Mouse (Mus musculus) layer of hippocampus, adult 2 months (tissue): ENCODE data around the gene Atp2a1. TPM values are rescaled to one million over a fixed set of nuclear protein-coding genes. Genes with fewer than 3 reads are reported as not detected.

ENCODE experiments used
- DNase-seq, 2 experiments: peaks; one replicate each; pipeline ENCODE4 v3.0.0; 2022; ENCODE audit warnings: low spot score in 2 of 2
- H3K27ac ChIP-seq: fragments of 200-600 bp; 2 replicates; pipeline ENCODE4 v1.8.1; 2022
- H3K4me3 ChIP-seq: fragments of 200-600 bp; 2 replicates; pipeline ENCODE4 v1.8.1; 2022; ENCODE audit warnings: mild to moderate bottlenecking
- CTCF ChIP-seq: fragments of 200-600 bp; conservative IDR thresholded peaks from 2 replicates; pipeline ENCODE4 v1.8.1; 2022; ENCODE audit warnings: antibody characterized with exemption, mild to moderate bottlenecking, moderate library complexity
- long read RNA-seq, 2 experiments: library from polyadenylated mRNA; stranded (forward); transcript quantifications; one replicate each; pipeline ENCODE4 v2.0.0; 2021; ENCODE audit warnings: borderline mapping rate in 2 of 2
- total RNA-seq, 2 experiments: library from RNA; stranded (reverse); gene quantifications; 2 replicates each; pipeline ENCODE4 v1.2.3; 2021

Atp2a1 gene
- under 1 TPM; 0.81 to 0.84 TPM for total RNA-seq
- long read RNA-seq, experiment 1, partial matches to known transcripts: 0 of 2 reads
- long read RNA-seq, experiment 1, other reads (novel, unspliced or antisense): 2 of 2 reads
- long read RNA-seq, experiment 2, partial matches to known transcripts: 0 of 3 reads
- long read RNA-seq, experiment 2, other reads (novel, unspliced or antisense): 3 of 3 reads

DNA sequence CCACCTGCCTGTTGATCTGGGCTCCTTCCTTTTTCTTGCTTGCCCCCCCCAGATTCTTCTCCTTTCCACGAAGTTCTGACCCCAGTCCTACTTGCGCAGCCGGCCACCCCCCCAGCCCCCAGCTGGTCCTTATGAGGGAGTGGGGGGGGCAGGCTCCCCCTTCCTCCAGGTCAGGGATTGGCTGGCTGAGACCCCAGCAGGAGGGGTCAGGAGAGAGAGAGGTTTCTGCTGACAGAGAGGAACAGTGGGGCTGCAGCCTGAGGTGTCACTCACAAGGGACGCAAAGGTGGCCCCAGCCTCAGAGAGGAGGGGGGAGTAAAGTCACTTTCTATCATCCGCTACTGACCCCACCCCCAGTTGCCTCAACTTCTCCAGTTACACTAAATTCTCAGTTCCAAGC is at the start of gene Atp2a1:
Gene Atp2a1 (minus strand): TSS at position 105 of the 400 bp plus-strand sequence.
- no peak for TF ChIP-seq CTCF
- no peak within 1 kb of the TSS for H3K4me3 ChIP-seq
- H3K27ac ChIP-seq: no peak within 1 kb of the TSS

DNA sequence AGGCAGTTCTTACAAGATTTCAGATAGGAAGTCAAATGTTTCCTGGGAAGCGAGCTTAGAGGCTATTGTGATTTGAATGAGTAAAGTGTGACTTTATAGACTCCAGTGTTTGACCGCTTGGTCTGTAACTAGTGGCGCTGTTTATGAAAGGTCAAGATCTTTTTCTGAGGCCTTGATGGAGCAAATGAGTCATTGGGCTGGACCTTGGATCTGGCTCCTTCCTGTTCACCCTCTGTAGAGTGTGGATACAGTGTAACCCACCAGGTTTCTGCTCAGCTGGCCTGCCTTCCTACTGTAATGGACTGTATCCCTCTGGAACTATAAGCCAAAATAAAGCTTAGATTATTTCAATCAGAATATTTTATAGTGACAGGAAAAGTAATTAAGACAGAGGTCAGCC is 48.4 kb upstream of the Atp2a1 start:
- H3K27ac ChIP-seq: no peak overlapping the region

More for the DNA sequence above, at the start of gene Atp2a1:
- no peak for DNase-seq

GRCm38 (mm10) chr7:126507126-126507778 is 44.3 kb upstream of the Atp2a1 start:
- DNase-seq: no peak
- Histone ChIP-seq H3K27ac (no peak overlapping the region), H3K4me3 (no peak overlapping the region)
- TF ChIP-seq CTCF: no peak

More for the DNA sequence above, 48.4 kb upstream of the Atp2a1 start:
- DNase-seq: no peak
- no peak overlapping the region for H3K4me3 ChIP-seq
- no peak for TF ChIP-seq CTCF

GRCm38 (mm10) chr7:126504913-126505312 is 42.0 kb upstream of the Atp2a1 start:
- DNase-seq: no peak
- Histone ChIP-seq H3K27ac (no peak overlapping the region), H3K4me3 (no peak overlapping the region)
- no peak for TF ChIP-seq CTCF

DNA sequence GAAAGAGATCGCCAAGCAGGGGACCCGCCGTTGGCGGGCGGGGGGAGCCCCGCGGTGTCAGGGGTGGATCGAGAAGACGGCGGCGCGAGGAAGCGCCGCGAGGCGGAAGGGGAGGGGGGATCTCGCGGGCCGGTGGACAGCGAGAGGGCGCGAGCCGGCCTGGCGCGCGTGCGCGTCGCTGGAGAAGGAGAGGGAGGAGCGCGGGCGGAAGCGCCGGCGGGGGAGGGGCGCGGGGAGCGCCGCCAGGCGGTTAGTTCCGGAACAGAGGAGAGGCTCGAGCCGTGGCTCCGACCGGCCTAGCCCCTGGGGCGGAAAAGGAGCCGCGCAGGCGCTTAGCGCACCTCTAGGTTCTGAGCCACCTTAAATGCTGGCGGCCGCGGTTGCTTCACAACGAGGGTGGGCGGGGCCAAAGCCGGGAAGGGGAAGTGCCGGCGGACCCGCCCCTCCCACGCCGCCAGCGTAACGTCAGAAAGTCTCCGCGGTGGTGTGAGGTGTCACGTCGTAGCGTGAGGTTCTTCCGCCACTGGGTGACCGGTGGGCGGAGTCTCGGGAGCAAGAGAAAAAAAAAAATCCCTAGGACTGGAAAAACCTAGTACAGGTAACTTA is 40.5 kb upstream of the Atp2a1 start, which contains the start of gene Atxn2l:
Gene Atxn2l (minus strand): TSS at position 165 of the 606 bp plus-strand sequence.
- DNase-seq: peak; percentile 98 to 99
- TF ChIP-seq CTCF: peak; percentile 80
- Histone ChIP-seq H3K4me3 (peak within 1 kb of the TSS; percentile 100), H3K27ac (peak within 1 kb of the TSS; percentile 98)

- no peak for TF ChIP-seq CTCF
- peak overlapping the region; percentile 100 for H3K4me3 ChIP-seq
- peak overlapping the region; percentile 98 for H3K27ac ChIP-seq
- no peak for DNase-seq
These were observed 39.8 kb upstream of the Atp2a1 start for GRCm38 (mm10) chr7:126502751-126503150.

- Histone ChIP-seq H3K27ac (peak overlapping the region; percentile 98), H3K4me3 (peak overlapping the region; percentile 100)
- TF ChIP-seq CTCF: no peak
- DNase-seq: peak; percentile 92 to 94
These were observed 39.3 kb upstream of the Atp2a1 start for GRCm38 (mm10) chr7:126502023-126502741.

- Histone ChIP-seq H3K27ac (peak overlapping the region; percentile 98), H3K4me3 (peak overlapping the region; percentile 100)
- DNase-seq: no peak
- TF ChIP-seq CTCF: no peak
These were observed 38.7 kb upstream of the Atp2a1 start for GRCm38 (mm10) chr7:126501684-126502022.

DNA sequence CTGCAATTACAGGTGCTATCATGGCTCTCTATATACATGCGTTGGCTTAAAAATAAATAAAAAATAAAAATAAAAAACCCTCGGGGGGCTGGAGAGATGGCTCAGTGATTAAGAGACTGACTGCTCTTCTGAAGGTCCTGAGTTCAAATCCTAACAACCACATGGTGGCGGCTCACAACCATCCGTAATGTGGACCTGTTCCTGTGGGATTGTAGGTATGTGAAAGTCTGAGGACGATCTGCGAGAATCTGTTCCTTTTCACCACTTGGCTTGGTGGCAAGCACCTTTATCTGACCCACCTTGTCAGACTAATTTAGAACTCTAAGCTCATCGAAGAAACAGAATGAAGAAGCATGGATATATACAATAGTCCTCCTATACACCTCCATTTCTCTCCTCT is 36.5 kb upstream of the Atp2a1 start:
- no peak for DNase-seq
- Histone ChIP-seq H3K4me3 (no peak overlapping the region), H3K27ac (no peak overlapping the region)
- no peak for TF ChIP-seq CTCF

- no peak overlapping the region for H3K27ac ChIP-seq
- no peak for DNase-seq
- H3K4me3 ChIP-seq: no peak overlapping the region
- no peak for TF ChIP-seq CTCF
These were observed 35.1 kb upstream of the Atp2a1 start for GRCm38 (mm10) chr7:126497966-126498365.

DNA sequence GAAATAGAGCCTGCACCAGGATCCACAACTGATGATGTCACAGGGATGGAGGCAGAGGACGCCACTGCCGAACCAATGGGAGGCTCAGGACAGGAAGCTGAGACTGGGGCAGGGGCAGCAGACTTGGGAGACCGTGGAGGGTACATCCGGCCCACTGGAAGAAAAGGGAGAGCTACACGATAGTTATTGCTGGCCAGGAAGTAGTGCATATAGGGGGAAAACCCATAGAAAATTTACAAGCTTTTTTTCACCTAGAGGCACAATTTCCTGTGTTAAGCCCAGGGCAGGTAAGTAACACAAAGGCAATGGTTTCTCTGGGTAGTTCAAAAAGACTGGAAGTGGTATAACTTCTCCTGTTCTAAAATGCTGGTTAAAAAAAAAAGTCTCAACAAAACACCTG is 33.6 kb upstream of the Atp2a1 start:
- no peak overlapping the region for H3K4me3 ChIP-seq
- DNase-seq: no peak
- no peak overlapping the region for H3K27ac ChIP-seq
- TF ChIP-seq CTCF: no peak

DNA sequence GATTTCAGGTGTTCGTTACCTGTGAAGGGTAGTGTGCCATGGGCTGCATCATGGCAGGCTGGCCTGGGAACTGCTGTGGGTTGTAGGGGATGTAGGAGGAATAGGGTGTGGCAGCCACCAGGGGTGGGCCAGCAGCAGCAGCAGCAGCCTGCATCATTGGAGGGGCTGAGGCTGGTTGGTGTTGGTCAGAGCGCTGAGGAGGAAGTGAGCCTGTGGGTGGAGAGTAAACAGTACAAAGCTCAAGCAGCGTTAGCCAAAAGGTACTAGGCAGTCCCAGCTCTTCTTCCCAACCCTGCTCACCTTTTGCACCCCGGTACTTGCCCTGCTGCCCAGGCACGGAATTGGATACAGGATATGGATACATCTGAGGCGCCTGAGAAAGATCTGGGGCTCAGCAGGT is 31.2 kb upstream of the Atp2a1 start:
- Histone ChIP-seq H3K27ac (no peak overlapping the region), H3K4me3 (no peak overlapping the region)
- DNase-seq: no peak
- no peak for TF ChIP-seq CTCF

DNA sequence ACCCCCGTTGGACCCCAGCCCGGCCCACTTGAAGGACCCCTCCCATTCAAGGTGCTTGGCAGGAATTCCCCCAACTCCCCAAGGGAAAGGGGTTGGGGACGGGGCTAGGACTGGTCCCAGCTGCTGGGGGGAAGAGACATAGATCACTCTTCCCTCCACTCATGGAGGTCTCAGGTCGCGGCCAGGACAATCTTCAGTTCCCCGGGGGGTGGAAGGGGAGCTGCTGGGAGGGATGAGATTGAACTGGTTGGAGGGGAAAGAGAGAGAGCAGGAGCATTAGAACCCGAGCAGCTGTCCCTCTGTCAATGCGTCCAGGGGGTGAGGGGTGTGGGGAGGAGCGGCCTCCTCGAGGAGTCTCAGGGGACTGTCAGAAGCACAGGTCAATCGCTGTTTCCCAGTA is 29.1 kb upstream of the Atp2a1 start:
- Histone ChIP-seq H3K4me3 (no peak overlapping the region), H3K27ac (no peak overlapping the region)
- DNase-seq: no peak
- no peak for TF ChIP-seq CTCF
